Mouse (Mus musculus) G1E (cell line): ENCODE results near the gene Arpc1a. TPM values are rescaled to one million over a fixed set of nuclear protein-coding genes. Genes with fewer than 3 reads are reported as not detected.
"Not testable (repeated sequence)": the region's sequence is repeated elsewhere in the genome, so short reads cannot be mapped to it uniquely, and the experiment has no call there.

Experiments used
- ATAC-seq: 2 replicates; pipeline ENCODE4 v1.8.0; 2016; ENCODE audit warnings: mild to moderate bottlenecking; ENCODE audit not compliant: insufficient number of reproducible peaks, poor library complexity, low FRiP score, severe bottlenecking; ENCODE audit errors: extremely low read depth
- DNase-seq: peaks from one replicate; pipeline ENCODE4 v3.0.0; 2012; ENCODE audit warnings: low spot score
- H3K27me3 ChIP-seq: 2 replicates; pipeline ENCODE4 v1.6.1; 2012; ENCODE audit warnings: mild to moderate bottlenecking, low read length, inconsistent platforms; ENCODE audit not compliant: insufficient read depth
- H3K36me3 ChIP-seq: replicated peaks from 2 replicates; pipeline ENCODE3; 2012; ENCODE audit warnings: mild to moderate bottlenecking, inconsistent platforms
- H3K4me1 ChIP-seq: 2 replicates; pipeline ENCODE4 v1.6.1; 2012; ENCODE audit warnings: low read depth, low read length, inconsistent platforms, mixed read lengths; ENCODE audit not compliant: insufficient read depth
- H3K4me3 ChIP-seq: 2 replicates; pipeline ENCODE4 v1.5.1; 2012; ENCODE audit warnings: low read depth, mild to moderate bottlenecking, inconsistent platforms, low read length, moderate library complexity, mixed read lengths
- H3K9me3 ChIP-seq: replicated peaks from 2 replicates; pipeline ENCODE4 v1.6.1; 2012; ENCODE audit warnings: inconsistent platforms
- CTCF ChIP-seq: IDR thresholded peaks from 2 replicates; pipeline ENCODE4 v1.5.1; 2012; ENCODE audit warnings: low read depth, low read length, inconsistent platforms, mixed read lengths
- GATA1 ChIP-seq: IDR thresholded peaks from 2 replicates; pipeline ENCODE4 v1.6.1; 2012; ENCODE audit warnings: borderline replicate concordance, low read length, inconsistent platforms, mixed read lengths
- GATA2 ChIP-seq: IDR thresholded peaks from 2 replicates; pipeline ENCODE4 v1.6.1; 2012; ENCODE audit warnings: low read depth, low read length, inconsistent platforms, borderline replicate concordance
- POLR2AphosphoS5 ChIP-seq: IDR thresholded peaks from 2 replicates; pipeline ENCODE4 v1.6.1; 2012; ENCODE audit warnings: low read depth, low read length, inconsistent platforms; ENCODE audit not compliant: insufficient replicate concordance
- TAL1 ChIP-seq: conservative IDR thresholded peaks from 2 replicates; pipeline ENCODE4 v1.6.1; 2012; ENCODE audit warnings: low read depth, low read length, inconsistent platforms, mixed read lengths
- polyA plus RNA-seq: library from polyadenylated mRNA; stranded (reverse); fragments of >175 nt; gene quantifications from 2 replicates; pipeline ENCODE4 v1.2.3, GENCODE M21; 2012
- total RNA-seq, 2 experiments: library from RNA; stranded (forward) in 1 of 2; stranded (reverse) in 1 of 2; fragments of 200-1000 nt in 1 of 2; fragments of >200 nt in 1 of 2; fragmentation: Nextera tagmentation in 1 of 2; gene quantifications; 2 replicates each; pipeline ENCODE4 v1.2.3; 2014 to 2017

The Arpc1a gene
- total and polyA plus RNA-seq, 3 experiments: 56.4 to 125 (median 77.0) TPM

GRCm38 (mm10) chr5:145084822-145085221, 1.2 kb downstream of the Arpc1a start:
- DNase-seq: no peak
- H3K4me3 ChIP-seq: peak overlapping the region; percentile 76

GRCm38 (mm10) chr5:145088186-145088585, 4.6 kb downstream of the Arpc1a start:
- no peak overlapping the region for H3K4me3 ChIP-seq
- peaks cover 46% of the 10 kb centered on the region for H3K4me1 ChIP-seq
- no peak for DNase-seq
- H3K36me3 ChIP-seq: peaks cover 63% of the 10 kb centered on the region
- TF ChIP-seq POLR2AphosphoS5 (no peak), GATA2 (no peak), CTCF (no peak), TAL1 (no peak), GATA1 (no peak)
- no peaks in the 10 kb centered on the region for H3K27me3 ChIP-seq
- H3K9me3 ChIP-seq: 0 out of 2 replicates have a peak, but pooled peaks cover 2% of the 10 kb centered on the region
- ATAC-seq: no peak

More at GRCm38 (mm10) chr5:145084822-145085221, 1.2 kb downstream of the Arpc1a start:
- ATAC-seq: no peak
- no peak for TF ChIP-seq POLR2AphosphoS5
- TF ChIP-seq CTCF: no peak
- Histone ChIP-seq H3K27me3 (0 out of 2 replicates have a peak, but pooled peaks cover 6% of the 10 kb centered on the region), H3K9me3 (0 out of 2 replicates have a peak, but pooled peaks cover 2% of the 10 kb centered on the region), H3K36me3 (peaks cover 31% of the 10 kb centered on the region), H3K4me1 (peaks cover 34% of the 10 kb centered on the region)

GRCm38 (mm10) chr5:145089878-145090277, 6.2 kb downstream of the Arpc1a start:
- Histone ChIP-seq H3K27me3 (no peaks in the 10 kb centered on the region), H3K4me1 (peaks cover 43% of the 10 kb centered on the region), H3K36me3 (peaks cover 80% of the 10 kb centered on the region), H3K4me3 (no peak overlapping the region), H3K9me3 (0 out of 2 replicates have a peak, but pooled peaks cover 2% of the 10 kb centered on the region)
- DNase-seq (no peak), ATAC-seq (peak; percentile 50; the same call in 1 of the 2 replicates)
- TF ChIP-seq GATA2: no peak
- no peak for TF ChIP-seq GATA1
- TF ChIP-seq TAL1: no peak
- no peak for TF ChIP-seq POLR2AphosphoS5
- TF ChIP-seq CTCF: no peak

GRCm38 (mm10) chr5:145096195-145096594, 12.6 kb downstream of the Arpc1a start:
- Histone ChIP-seq H3K4me3 (no peak overlapping the region), H3K36me3 (peaks cover 94% of the 10 kb centered on the region), H3K9me3 (no peaks in the 10 kb centered on the region), H3K27me3 (no peaks in the 10 kb centered on the region), H3K4me1 (peaks cover 46% of the 10 kb centered on the region)
- no peak for TF ChIP-seq GATA2
- no peak for TF ChIP-seq TAL1
- TF ChIP-seq GATA1: no peak
- TF ChIP-seq CTCF: no peak
- no peak for TF ChIP-seq POLR2AphosphoS5
- DNase-seq (no peak), ATAC-seq (no peak)

GRCm38 (mm10) chr5:145098340-145098821, 14.8 kb downstream of the Arpc1a start:
- TF ChIP-seq TAL1: peak; percentile 49
- TF ChIP-seq GATA2: no peak
- ATAC-seq (peak; percentile 90), DNase-seq (peak; percentile 64)
- Histone ChIP-seq H3K9me3 (no peaks in the 10 kb centered on the region), H3K27me3 (no peaks in the 10 kb centered on the region), H3K36me3 (peaks cover 90% of the 10 kb centered on the region), H3K4me3 (no peak overlapping the region), H3K4me1 (peaks cover 51% of the 10 kb centered on the region)

GRCm38 (mm10) chr5:145100960-145101359, 17.3 kb downstream of the Arpc1a start:
- Histone ChIP-seq H3K36me3 (peaks cover 90% of the 10 kb centered on the region), H3K4me3 (no peak overlapping the region), H3K9me3 (no peaks in the 10 kb centered on the region), H3K4me1 (peaks cover 44% of the 10 kb centered on the region), H3K27me3 (no peaks in the 10 kb centered on the region)
- ATAC-seq (no peak), DNase-seq (no peak)
- TF ChIP-seq TAL1 (no peak), CTCF (no peak), GATA2 (no peak), POLR2AphosphoS5 (no peak), GATA1 (no peak)

- not testable (repeated sequence) for H3K4me3 ChIP-seq, H3K9me3 ChIP-seq, H3K27me3 ChIP-seq, ATAC-seq, DNase-seq
- Histone ChIP-seq H3K4me1 (peaks cover 39% of the 10 kb centered on the region), H3K36me3 (peaks cover 90% of the 10 kb centered on the region)
These were observed 17.8 kb downstream of the Arpc1a start for GRCm38 (mm10) chr5:145101451-145101850.
